Mouse (Mus musculus) lung, postnatal 0 days (tissue): ENCODE data around the gene Pcgf3.

Source experiments
- CTCF ChIP-seq: IDR thresholded peaks from 2 replicates; pipeline ENCODE4 v1.5.1; 2016; ENCODE audit warnings: antibody characterized with exemption, mild to moderate bottlenecking
- EP300 ChIP-seq: IDR thresholded peaks from 2 replicates; pipeline ENCODE4 v1.6.1; 2016; ENCODE audit warnings: antibody characterized with exemption, mild to moderate bottlenecking, control low read depth

DNA sequence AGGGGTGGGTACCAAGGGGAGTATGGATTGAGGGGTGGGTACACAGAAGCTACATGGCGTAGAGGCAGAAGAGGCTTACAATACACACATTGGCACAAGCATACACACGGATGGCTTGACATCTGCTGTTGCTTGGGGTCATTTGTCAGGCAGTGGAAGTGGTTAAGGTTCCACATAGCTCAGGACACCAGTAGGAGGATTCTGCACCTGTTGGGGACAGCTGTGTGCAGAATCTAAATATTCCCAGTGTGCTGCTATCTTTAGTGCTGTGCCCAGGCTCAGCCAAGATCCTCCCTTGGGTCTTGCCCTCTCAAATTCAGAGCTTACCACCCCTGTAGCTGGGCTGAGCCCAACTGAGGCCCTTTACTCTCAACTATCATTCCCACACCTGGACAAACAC lies 24.9 kb upstream of the Pcgf3 start:
- TF ChIP-seq CTCF (no peak), EP300 (no peak)
